Mouse (Mus musculus) stomach, embryonic 15.5 days (tissue): ENCODE data around the gene Tex13c2. TPM values are rescaled to one million over a fixed set of nuclear protein-coding genes. Genes with fewer than 3 reads are reported as not detected.

Source experiments
- ATAC-seq: fragments of 200-750 bp; cut with Nextera tagmentation; 2 replicates; pipeline ENCODE4 v1.8.0; 2017; ENCODE audit warnings: low read depth, moderate number of reproducible peaks, moderate TSS enrichment; ENCODE audit not compliant: insufficient read depth, low FRiP score
- H3K27ac ChIP-seq: fragments of 300-500 bp; sonication (generic); 2 replicates; pipeline ENCODE4 v1.5.1; 2015; ENCODE audit warnings: mild to moderate bottlenecking, inconsistent platforms
- H3K27me3 ChIP-seq: fragments of 300-500 bp; sonication (generic); replicated peaks from 2 replicates; pipeline ENCODE4 v1.6.1; 2015; ENCODE audit warnings: inconsistent platforms
- H3K36me3 ChIP-seq: fragments of 300-500 bp; sonication (generic); 2 replicates; pipeline ENCODE4 v1.6.1; 2015; ENCODE audit warnings: inconsistent platforms
- H3K4me1 ChIP-seq: fragments of 300-500 bp; sonication (generic); 2 replicates; pipeline ENCODE4 v1.6.1; 2015; ENCODE audit warnings: inconsistent platforms
- H3K4me2 ChIP-seq: fragments of 300-500 bp; sonication (generic); 2 replicates; pipeline ENCODE4 v1.6.1; 2015; ENCODE audit warnings: mild to moderate bottlenecking, inconsistent platforms
- H3K4me3 ChIP-seq: fragments of 300-500 bp; sonication (generic); replicated peaks from 2 replicates; pipeline ENCODE4 v1.5.1; 2015; ENCODE audit warnings: inconsistent platforms
- H3K9ac ChIP-seq: fragments of 300-500 bp; sonication (generic); 2 replicates; pipeline ENCODE4 v1.6.1; 2015; ENCODE audit warnings: inconsistent platforms
- H3K9me3 ChIP-seq: fragments of 300-500 bp; sonication (generic); 2 replicates; pipeline ENCODE4 v1.6.1; 2016; ENCODE audit warnings: inconsistent platforms
- WGBS: fragments of 180-500 bp; shearing (Covaris S2); methylation state at CpG from one replicate; pipeline ENCODE4 v1.1.7; 2015; 5-methylcytosine and 5-hydroxymethylcytosine counted together
- polyA plus RNA-seq: library from polyadenylated mRNA; unstranded; fragments of >200 nt; fragmentation: Nextera tagmentation; extraction: Ambion mirVana; gene quantifications from 2 replicates; pipeline ENCODE4 v1.2.1, GENCODE M21; 2015

Tex13c2 gene
- polyA plus RNA-seq, 1 experiment from 2014 or later, result not detected

DNA sequence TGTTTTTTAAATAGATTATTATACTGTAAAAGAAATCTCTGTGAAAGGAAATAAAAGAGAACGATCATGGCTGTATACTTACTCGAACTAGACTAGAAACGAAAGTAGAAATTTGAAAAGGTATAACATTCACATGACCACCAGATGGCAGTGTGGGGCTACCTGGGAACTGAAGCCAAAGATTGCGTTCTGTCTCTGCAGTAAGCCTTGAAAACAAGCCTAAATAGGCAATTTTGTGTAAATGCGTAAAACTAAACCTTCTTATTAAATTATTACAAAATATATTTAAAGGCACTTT, 51.2 kb downstream of the Tex13c2 start:
- Histone ChIP-seq H3K27ac (no peak overlapping the region), H3K4me3 (peak overlapping the region; percentile 11; the same call in 1 of the 2 replicates), H3K9ac (no peak overlapping the region), H3K36me3 (no peaks in the 10 kb centered on the region), H3K27me3 (no peaks in the 10 kb centered on the region), H3K9me3 (no peaks in the 10 kb centered on the region), H3K4me2 (peak overlapping the region; percentile 35), H3K4me1 (no peaks in the 10 kb centered on the region)
- WGBS, result 31% methylated on average over 5 of the region's 5 CpGs
- no peak for ATAC-seq

Other genes with a start within 250 kb of the Tex13c2 start
- gene Sh2d1a, start 12.8 kb downstream of the Tex13c2 start, polyA plus RNA-seq, result 1.7 and 2.0 TPM in 2 replicates